Mouse (Mus musculus): ENCODE measurements around the gene Asxl2. TPM values are rescaled to one million over a fixed set of nuclear protein-coding genes. Genes with fewer than 3 reads are reported as not detected.

The Asxl2 gene
- total and polyA plus RNA-seq, 3 experiments, result 11.6 to 18.9 (median 15.2) TPM

- dilution Hi-C loops (cut with MboI; ENCODE audit: extremely low pct_ligation_motif_present, extremely low pct_unique_long_range_greater_than_20kb, low sequenced_read_pairs) (no loop called here), in situ Hi-C loops (cut with MboI; ENCODE audit: low pct_ligation_motif_present, low pct_unique_long_range_greater_than_20kb, low sequenced_read_pairs) (no loop called here)
- Histone ChIP-seq H3K4me1 (ENCODE audit: control insufficient read depth in 1 of 2, insufficient read depth in 2 of 2) (peaks cover 4 to 17% of the 10 kb centered on the region in 2 experiments; a peak in 2 of 4 replicates), H3K9me3 (replicated peaks; ENCODE audit: low read length) (no peaks in the 10 kb centered on the region), H3K4me3 (replicated peaks in 1 of 3; ENCODE audit: low read depth in 2 of 3, low read length in 2 of 3, poor library complexity in 1 of 3) (no peak overlapping the region), H3K36me3 (replicated peaks in 1 of 2; ENCODE audit: control insufficient read depth in 1 of 2, insufficient read depth in 1 of 2, low read length in 1 of 2) (peaks cover 0 to 34% of the 10 kb centered on the region in 2 experiments), H3K27ac (ENCODE audit: insufficient read depth, low read depth) (no peak overlapping the region), H3K9ac (ENCODE audit: insufficient read depth, low read depth) (no peak overlapping the region), H3K27me3 (replicated peaks) (no peaks in the 10 kb centered on the region), H3K4me2 (ENCODE audit: insufficient read depth, low read depth, poor library complexity, severe bottlenecking) (no peak overlapping the region), H3K79me2 (replicated peaks; ENCODE audit: control insufficient read depth, extremely low read depth, insufficient read depth, poor library complexity, severe bottlenecking) (no peaks in the 10 kb centered on the region)
- TF ChIP-seq GABPA (IDR thresholded peaks at IDR 0.05; ENCODE audit: insufficient replicate concordance, low read depth, low read length), result no peak
- no peak for TF ChIP-seq ELF1 (IDR thresholded peaks at IDR 0.05; ENCODE audit: low read depth, low read length)
- TF ChIP-seq JUN (IDR thresholded peaks at IDR 0.05; ENCODE audit: insufficient read depth, low read depth, low read length), result no peak
- no peak for TF ChIP-seq KAT2A (IDR thresholded peaks at IDR 0.05; ENCODE audit: insufficient replicate concordance, low read length)
- no peak for TF ChIP-seq E2F4 (IDR thresholded peaks at IDR 0.05; ENCODE audit: insufficient replicate concordance, low read depth, low read length)
- TF ChIP-seq BHLHE40 (IDR thresholded peaks at IDR 0.05; ENCODE audit: low read depth, low read length), result no peak
- TF ChIP-seq IRF4 (IDR thresholded peaks at IDR 0.05; ENCODE audit: low read depth, low read length), result no peak
- TF ChIP-seq ZMIZ1 (IDR thresholded peaks at IDR 0.05; ENCODE audit: low read depth, low read length), result no peak
- TF ChIP-seq MAFK (IDR thresholded peaks at IDR 0.05; ENCODE audit: insufficient replicate concordance, low read length), result no peak
- TF ChIP-seq USF1 (IDR thresholded peaks at IDR 0.05; ENCODE audit: low read depth, low read length), result no peak
- no peak for TF ChIP-seq ETS1 (conservative IDR thresholded peaks at IDR 0.05; ENCODE audit: low read depth, low read length)
- TF ChIP-seq ZC3H11A (IDR thresholded peaks at IDR 0.05; ENCODE audit: low read depth, low read length), result no peak
- no peak for TF ChIP-seq PAX5 (IDR thresholded peaks at IDR 0.05; ENCODE audit: low read length)
- no peak for TF ChIP-seq SMC3 (IDR thresholded peaks at IDR 0.05; ENCODE audit: low read depth, low read length)
- no peak for TF ChIP-seq TBP (conservative IDR thresholded peaks at IDR 0.05; ENCODE audit: low read depth, low read length)
- no peak for TF ChIP-seq EP300 (IDR thresholded peaks at IDR 0.05; ENCODE audit: low read length)
- no peak for TF ChIP-seq NRF1 (IDR thresholded peaks at IDR 0.05; ENCODE audit: low read depth, low read length)
- DNase-seq (ENCODE audit: extremely low read depth), result no peak
These were observed 41.8 kb upstream of the Asxl2 start for GRCm38 (mm10) chr12:3384860-3385259.

GRCm38 (mm10) chr12:3385271-3385670, 41.4 kb upstream of the Asxl2 start:
- in situ Hi-C loops (cut with MboI; ENCODE audit: low pct_ligation_motif_present, low pct_unique_long_range_greater_than_20kb, low sequenced_read_pairs) (no loop called here), dilution Hi-C loops (cut with MboI; ENCODE audit: extremely low pct_ligation_motif_present, extremely low pct_unique_long_range_greater_than_20kb, low sequenced_read_pairs) (no loop called here)
- TF ChIP-seq MAFK (IDR thresholded peaks at IDR 0.05; ENCODE audit: insufficient replicate concordance, low read length), result no peak
- no peak for TF ChIP-seq TCF12 (IDR thresholded peaks at IDR 0.05; ENCODE audit: low read depth, low read length)
- no peak for TF ChIP-seq IRF4 (IDR thresholded peaks at IDR 0.05; ENCODE audit: low read depth, low read length)
- TF ChIP-seq POLR2AphosphoS2 (IDR thresholded peaks at IDR 0.05; ENCODE audit: low read depth, low read length), result no peak
- no peak for TF ChIP-seq E2F4 (IDR thresholded peaks at IDR 0.05; ENCODE audit: insufficient replicate concordance, low read depth, low read length)
- TF ChIP-seq ELF1 (IDR thresholded peaks at IDR 0.05; ENCODE audit: low read depth, low read length), result no peak
- no peak for TF ChIP-seq BHLHE40 (IDR thresholded peaks at IDR 0.05; ENCODE audit: low read depth, low read length)
- TF ChIP-seq TBP (conservative IDR thresholded peaks at IDR 0.05; ENCODE audit: low read depth, low read length), result no peak
- TF ChIP-seq EP300 (IDR thresholded peaks at IDR 0.05; ENCODE audit: low read length), result no peak
- no peak for TF ChIP-seq KAT2A (IDR thresholded peaks at IDR 0.05; ENCODE audit: insufficient replicate concordance, low read length)
- no peak for TF ChIP-seq GABPA (IDR thresholded peaks at IDR 0.05; ENCODE audit: insufficient replicate concordance, low read depth, low read length)
- TF ChIP-seq RAD21 (IDR thresholded peaks at IDR 0.05; ENCODE audit: low read depth, low read length), result no peak
- no peak for TF ChIP-seq PAX5 (IDR thresholded peaks at IDR 0.05; ENCODE audit: low read length)
- Histone ChIP-seq H3K27ac (ENCODE audit: insufficient read depth, low read depth) (no peak overlapping the region), H3K4me3 (replicated peaks in 1 of 3; ENCODE audit: low read depth in 2 of 3, low read length in 2 of 3, poor library complexity in 1 of 3) (no peak overlapping the region), H3K36me3 (replicated peaks in 1 of 2; ENCODE audit: control insufficient read depth in 1 of 2, insufficient read depth in 1 of 2, low read length in 1 of 2) (peaks cover 0 to 34% of the 10 kb centered on the region in 2 experiments), H3K9ac (ENCODE audit: insufficient read depth, low read depth) (no peak overlapping the region), H3K9me3 (replicated peaks; ENCODE audit: low read length) (no peaks in the 10 kb centered on the region), H3K4me2 (ENCODE audit: insufficient read depth, low read depth, poor library complexity, severe bottlenecking) (no peak overlapping the region), H3K79me2 (replicated peaks; ENCODE audit: control insufficient read depth, extremely low read depth, insufficient read depth, poor library complexity, severe bottlenecking) (no peaks in the 10 kb centered on the region), H3K27me3 (replicated peaks) (no peaks in the 10 kb centered on the region), H3K4me1 (ENCODE audit: control insufficient read depth in 1 of 2, insufficient read depth in 2 of 2) (peaks cover 4 to 21% of the 10 kb centered on the region in 2 experiments; a peak in 3 of 4 replicates)
- no peak for DNase-seq (ENCODE audit: extremely low read depth)
